Mouse (Mus musculus) lung, adult 2 months (tissue): ENCODE data around the gene Zfp648. TPM values are rescaled to one million over a fixed set of nuclear protein-coding genes. Genes with fewer than 3 reads are reported as not detected.

ENCODE experiments used
- DNase-seq: peaks from one replicate; pipeline ENCODE4 v3.0.0; 2022
- H3K4me1 ChIP-seq: fragments of 200-500 bp; 2 replicates; pipeline ENCODE4 v1.6.1; 2011; ENCODE audit warnings: low read length; ENCODE audit not compliant: control insufficient read depth, insufficient read depth
- H3K4me3 ChIP-seq: fragments of 200-500 bp; replicated peaks from 2 replicates; pipeline ENCODE3; 2011; ENCODE audit warnings: low read depth, mild to moderate bottlenecking, control low read depth, low read length; ENCODE audit errors: extremely low read depth
- CTCF ChIP-seq: fragments of 200-500 bp; IDR thresholded peaks from 2 replicates; pipeline ENCODE4 v1.5.1; 2011; ENCODE audit warnings: mild to moderate bottlenecking, low read length, control low read depth; ENCODE audit not compliant: insufficient read depth
- POLR2A ChIP-seq: fragments of 200-500 bp; IDR thresholded peaks from 2 replicates; pipeline ENCODE4 v1.6.1; 2011; ENCODE audit warnings: low read depth, mild to moderate bottlenecking, control low read depth, low read length, borderline replicate concordance; ENCODE audit errors: extremely low read depth
- WGBS: fragments of 180-500 bp; shearing (Covaris S2); methylation state at CpG from one replicate; pipeline ENCODE4 v1.1.7; 2018; 5-methylcytosine and 5-hydroxymethylcytosine counted together
- polyA plus RNA-seq: library from polyadenylated mRNA; depleted of rRNA; stranded (reverse); fragments of >200 nt; gene quantifications from 2 replicates; pipeline ENCODE4 v1.2.3, GENCODE M21; 2012; rRNA removed

Gene Zfp648
- polyA plus RNA-seq = 0.06 TPM in 1 of 2 replicates, not detected in the other

- no peak within 1 kb of the TSS for H3K4me3 ChIP-seq
- 47% methylated on average over 14 of the region's 14 CpGs for WGBS
- H3K4me1 ChIP-seq = peaks cover 5% of the 10 kb centered on the region; the same call in 1 of the 2 replicates
- TF ChIP-seq CTCF (no peak), POLR2A (no peak)
- no peak for DNase-seq
These were observed at the start of gene Zfp648 for GRCm38 (mm10) chr1:154200955-154201722. Gene Zfp648, plus strand, starts transcription at chr1:154201187.

- WGBS = 67% methylated on average over 1 of the region's 1 CpGs
- no peak overlapping the region for H3K4me3 ChIP-seq
- no peak for TF ChIP-seq POLR2A
- no peak for TF ChIP-seq CTCF
- H3K4me1 ChIP-seq = peaks cover 4% of the 10 kb centered on the region; the same call in 1 of the 2 replicates
- DNase-seq = no peak
These were observed 48.4 kb upstream of the Zfp648 start for GRCm38 (mm10) chr1:154152539-154152938.

GRCm38 (mm10) chr1:154153800-154154199 is 47.2 kb upstream of the Zfp648 start:
- no peak overlapping the region for H3K4me3 ChIP-seq
- no peak for DNase-seq
- TF ChIP-seq POLR2A (no peak), CTCF (no peak)
- H3K4me1 ChIP-seq = peaks cover 4% of the 10 kb centered on the region; the same call in 1 of the 2 replicates
- WGBS = 89% methylated on average over 7 of the region's 7 CpGs

- DNase-seq = no peak
- TF ChIP-seq CTCF = no peak
- no peak for TF ChIP-seq POLR2A
- no peak overlapping the region for H3K4me3 ChIP-seq
- 51% methylated on average over 14 of the region's 14 CpGs for WGBS
- H3K4me1 ChIP-seq = no peaks in the 10 kb centered on the region
These were observed 44.6 kb upstream of the Zfp648 start for GRCm38 (mm10) chr1:154156177-154157062.

- Histone ChIP-seq H3K4me3 (no peak overlapping the region), H3K4me1 (no peaks in the 10 kb centered on the region)
- TF ChIP-seq CTCF (no peak), POLR2A (no peak)
- 48% methylated on average over 4 of the region's 4 CpGs for WGBS
- DNase-seq = no peak
These were observed 43.9 kb upstream of the Zfp648 start for GRCm38 (mm10) chr1:154157131-154157530.

GRCm38 (mm10) chr1:154167696-154168095 is 33.3 kb upstream of the Zfp648 start:
- H3K4me1 ChIP-seq = no peaks in the 10 kb centered on the region
- 75% methylated on average over 6 of the region's 6 CpGs for WGBS
- no peak overlapping the region for H3K4me3 ChIP-seq
- DNase-seq = no peak
- no peak for TF ChIP-seq CTCF
- TF ChIP-seq POLR2A = no peak

GRCm38 (mm10) chr1:154175334-154175733 is 25.7 kb upstream of the Zfp648 start:
- H3K4me3 ChIP-seq = no peak overlapping the region
- no peaks in the 10 kb centered on the region for H3K4me1 ChIP-seq
- 76% methylated on average over 6 of the region's 6 CpGs for WGBS
- no peak for DNase-seq
- no peak for TF ChIP-seq CTCF
- TF ChIP-seq POLR2A = no peak

GRCm38 (mm10) chr1:154177781-154178180 is 23.2 kb upstream of the Zfp648 start:
- Histone ChIP-seq H3K4me1 (no peaks in the 10 kb centered on the region), H3K4me3 (no peak overlapping the region)
- DNase-seq = no peak
- TF ChIP-seq CTCF = no peak
- no peak for TF ChIP-seq POLR2A
- 89% methylated on average over 4 of the region's 4 CpGs for WGBS

GRCm38 (mm10) chr1:154178541-154179155 is 22.3 kb upstream of the Zfp648 start:
- WGBS = 77% methylated on average over 8 of the region's 8 CpGs
- Histone ChIP-seq H3K4me3 (no peak overlapping the region), H3K4me1 (no peaks in the 10 kb centered on the region)
- TF ChIP-seq CTCF (no peak), POLR2A (no peak)
- no peak for DNase-seq
